Mouse (Mus musculus): Measurements from ENCODE around the gene Gm6904.

- no peak for TF ChIP-seq TAL1 (IDR thresholded peaks at IDR 0.05; ENCODE audit: low read length)
- no peak for TF ChIP-seq GATA1 (IDR thresholded peaks at IDR 0.05; ENCODE audit: low read length)
These were observed 29.6 kb downstream of the Gm6904 start for GRCm38 (mm10) chr14:59230331-59230966.

Measured in erythroblast, embryonic 14.5 days (primary cell).